Mouse (Mus musculus) cerebellum, adult 2 months (tissue): Measurements from ENCODE around the gene Mad1l1. TPM values are rescaled to one million over a fixed set of nuclear protein-coding genes. Genes with fewer than 3 reads are reported as not detected.

Experiments used
- DNase-seq, 2 experiments: peaks; one replicate each; pipeline ENCODE4 v3.0.0; 2021
- H3K27ac ChIP-seq: fragments of 200-500 bp; 2 replicates; pipeline ENCODE4 v1.5.1; 2012; ENCODE audit warnings: low read length, control low read depth, inconsistent platforms; ENCODE audit not compliant: insufficient read depth
- H3K27me3 ChIP-seq: fragments of 200-500 bp; 2 replicates; pipeline ENCODE4 v1.6.1; 2012; ENCODE audit warnings: inconsistent platforms, mild to moderate bottlenecking, low read length, moderate library complexity; ENCODE audit not compliant: control insufficient read depth, insufficient read depth
- H3K4me1 ChIP-seq: fragments of 200-500 bp; 2 replicates; pipeline ENCODE4 v1.6.1; 2011; ENCODE audit warnings: low read length; ENCODE audit not compliant: control insufficient read depth, insufficient read depth
- H3K4me3 ChIP-seq: fragments of 200-500 bp; replicated peaks from 2 replicates; pipeline ENCODE3; 2011; ENCODE audit warnings: mild to moderate bottlenecking, low read depth, low read length, control low read depth; ENCODE audit not compliant: insufficient read depth
- CTCF ChIP-seq: fragments of 200-500 bp; IDR thresholded peaks from 2 replicates; pipeline ENCODE4 v1.5.1; 2011; ENCODE audit warnings: low read depth, mild to moderate bottlenecking, control low read depth, low read length, moderate library complexity, borderline replicate concordance; ENCODE audit not compliant: insufficient read depth
- POLR2A ChIP-seq: fragments of 200-500 bp; IDR thresholded peaks from 2 replicates; pipeline ENCODE4 v1.6.1; 2011; ENCODE audit warnings: low read length, control low read depth, borderline replicate concordance; ENCODE audit not compliant: insufficient read depth
- WGBS: fragments of 180-500 bp; shearing (Covaris S2); methylation state at CpG from one replicate; pipeline ENCODE4 v1.1.7; 2018; 5-methylcytosine and 5-hydroxymethylcytosine counted together
- polyA plus RNA-seq: library from polyadenylated mRNA; depleted of rRNA; stranded (reverse); fragments of >200 nt; gene quantifications from 2 replicates; pipeline ENCODE4 v1.2.3, GENCODE M21; 2012

Gene Mad1l1
- polyA plus RNA-seq, 1 experiment = 25.3 TPM

DNA sequence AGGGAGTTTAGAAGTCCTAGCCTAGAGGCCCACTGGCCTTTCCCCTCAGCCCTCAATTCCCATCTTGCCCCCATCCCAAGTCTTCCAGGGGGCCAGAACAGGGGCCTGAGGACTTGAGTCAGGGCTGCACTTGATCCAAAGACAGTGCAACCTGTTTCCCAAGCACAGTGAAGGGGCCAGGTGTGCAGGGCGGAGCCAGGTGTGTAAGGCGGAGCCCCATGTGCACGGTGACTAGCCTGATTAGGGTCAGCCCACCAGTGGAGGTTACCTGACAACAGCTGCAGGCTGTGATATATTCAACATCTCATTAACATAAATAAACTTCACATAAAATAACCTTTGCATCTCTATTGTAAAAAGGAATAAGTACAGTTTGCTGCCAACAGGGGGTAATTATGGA lies 280.3 kb downstream of the Mad1l1 start:
- Histone ChIP-seq H3K4me3 (no peak overlapping the region), H3K27ac (no peak overlapping the region), H3K27me3 (no peaks in the 10 kb centered on the region), H3K4me1 (peaks cover 9% of the 10 kb centered on the region)
- 98% methylated on average over 3 of the region's 3 CpGs for WGBS
- TF ChIP-seq POLR2A (no peak), CTCF (no peak)
- DNase-seq = no peak

DNA sequence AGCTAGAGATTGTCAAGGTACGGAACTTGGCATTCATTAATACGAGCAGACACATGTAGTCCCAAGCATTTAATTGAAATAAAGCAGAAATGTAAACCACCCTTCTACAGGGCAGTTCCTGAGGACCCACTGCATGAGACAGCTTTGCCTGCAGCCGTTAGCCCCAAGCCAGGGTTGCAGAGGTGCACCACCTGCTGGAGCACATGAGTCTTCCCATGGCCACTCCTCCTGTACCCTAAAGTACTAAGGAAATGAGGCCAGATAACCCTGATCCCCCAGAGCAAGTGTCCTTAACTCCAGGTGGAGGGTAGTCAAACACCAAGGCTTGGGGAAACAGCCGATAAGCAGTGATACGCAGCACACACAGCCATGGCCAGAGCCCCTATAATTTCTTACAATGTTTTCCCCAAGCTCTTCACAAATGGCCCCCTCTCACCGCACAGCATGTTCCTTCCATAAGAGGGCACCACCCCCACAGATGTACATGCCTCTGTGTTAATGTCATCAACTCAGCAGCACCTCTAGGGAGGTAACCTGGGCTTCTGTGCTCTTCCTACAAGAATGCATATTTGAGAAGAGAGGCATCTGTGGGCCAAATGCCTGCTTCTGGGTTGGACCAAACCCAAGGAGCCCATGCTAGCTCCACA lies 283.6 kb downstream of the Mad1l1 start:
- WGBS = 95% methylated on average over 6 of the region's 6 CpGs
- DNase-seq = no peak
- H3K27ac ChIP-seq = no peak overlapping the region
- no peak for TF ChIP-seq POLR2A
- TF ChIP-seq CTCF = 0 out of 2 replicates have a peak, but pooled peaks have one; percentile 1
- H3K4me3 ChIP-seq = no peak overlapping the region
- peaks cover 9% of the 10 kb centered on the region for H3K4me1 ChIP-seq
- no peaks in the 10 kb centered on the region for H3K27me3 ChIP-seq

DNA sequence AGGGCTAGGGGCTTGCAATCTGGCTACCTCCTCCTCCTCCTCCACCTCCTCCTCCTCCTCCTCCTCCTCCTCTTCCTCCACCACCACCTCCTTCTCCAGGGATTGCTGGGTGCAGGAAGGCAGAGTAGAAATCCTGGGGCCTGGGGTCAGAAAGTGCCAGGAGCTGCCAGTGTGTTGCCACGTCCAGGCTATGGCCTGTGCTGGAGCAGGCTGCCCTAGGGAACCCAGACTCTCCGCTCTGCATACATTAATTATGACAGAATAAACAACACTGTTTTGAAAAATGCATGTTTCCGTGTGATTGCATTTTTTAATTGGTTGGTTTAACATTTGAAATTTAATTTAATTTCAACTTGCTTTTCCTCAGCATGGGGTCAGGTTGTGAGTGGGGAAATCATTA lies 285.7 kb downstream of the Mad1l1 start:
- DNase-seq = no peak
- TF ChIP-seq CTCF (no peak), POLR2A (no peak)
- H3K4me1 ChIP-seq = peaks cover 9% of the 10 kb centered on the region
- H3K4me3 ChIP-seq = no peak overlapping the region
- no peaks in the 10 kb centered on the region for H3K27me3 ChIP-seq
- no peak overlapping the region for H3K27ac ChIP-seq
- WGBS = 98% methylated on average over 3 of the region's 3 CpGs

DNA sequence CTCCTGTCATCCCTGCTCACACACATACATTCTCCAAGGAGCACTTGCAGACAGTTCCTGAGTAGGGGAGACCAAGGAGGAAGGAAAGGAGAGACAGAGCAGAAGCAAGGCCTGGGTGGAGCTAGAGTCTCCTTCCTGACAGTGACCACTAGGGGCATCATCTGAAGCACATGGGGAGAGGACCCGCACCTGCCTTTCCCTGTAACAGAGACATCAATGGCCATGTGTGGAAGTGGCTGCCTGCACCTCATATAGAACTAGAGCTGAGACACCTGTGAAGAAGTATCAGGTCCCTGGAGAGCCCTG lies 286.4 kb downstream of the Mad1l1 start:
- peak; percentile 52 for TF ChIP-seq CTCF
- TF ChIP-seq POLR2A = no peak
- Histone ChIP-seq H3K27me3 (no peaks in the 10 kb centered on the region), H3K4me3 (no peak overlapping the region), H3K27ac (no peak overlapping the region), H3K4me1 (peaks cover 9% of the 10 kb centered on the region)
- WGBS = 50% methylated on average over 1 of the region's 1 CpGs
- DNase-seq = no peak

DNA sequence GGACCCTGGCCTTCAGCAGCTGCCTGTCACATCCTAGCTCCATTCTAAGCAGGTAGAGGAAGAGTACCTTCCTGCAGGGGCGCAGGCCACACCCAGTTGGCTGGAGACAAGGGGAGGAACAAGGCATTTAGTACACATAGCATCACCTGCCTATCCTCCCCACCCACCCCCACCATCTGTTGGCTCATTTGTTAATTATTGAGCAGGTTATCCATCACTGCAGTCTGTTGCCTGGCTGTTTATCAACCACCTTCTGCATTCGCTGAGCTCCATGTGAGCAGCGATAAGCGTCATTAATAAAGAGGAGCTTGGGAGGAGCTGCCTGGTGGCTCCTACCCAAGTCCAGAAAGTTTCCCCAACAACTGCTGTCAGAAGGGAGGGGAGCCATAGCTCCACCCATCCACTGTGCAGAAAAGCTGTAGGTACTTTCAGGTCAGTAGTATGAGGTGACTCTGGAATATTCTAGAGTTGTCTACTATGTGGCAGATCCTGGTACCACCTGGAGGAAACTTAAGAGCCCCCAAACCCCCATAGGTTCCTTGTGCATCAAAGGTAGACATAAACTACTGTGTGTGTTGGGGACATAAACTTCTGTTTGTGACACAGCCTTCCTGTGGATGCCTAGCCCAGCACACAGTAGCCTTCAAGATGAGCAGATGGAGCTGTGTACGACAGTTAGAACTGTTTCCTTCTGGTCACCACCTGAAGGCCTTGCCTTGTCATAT lies 286.9 kb downstream of the Mad1l1 start:
- no peak overlapping the region for H3K4me3 ChIP-seq
- 86% methylated on average over 5 of the region's 5 CpGs for WGBS

DNA sequence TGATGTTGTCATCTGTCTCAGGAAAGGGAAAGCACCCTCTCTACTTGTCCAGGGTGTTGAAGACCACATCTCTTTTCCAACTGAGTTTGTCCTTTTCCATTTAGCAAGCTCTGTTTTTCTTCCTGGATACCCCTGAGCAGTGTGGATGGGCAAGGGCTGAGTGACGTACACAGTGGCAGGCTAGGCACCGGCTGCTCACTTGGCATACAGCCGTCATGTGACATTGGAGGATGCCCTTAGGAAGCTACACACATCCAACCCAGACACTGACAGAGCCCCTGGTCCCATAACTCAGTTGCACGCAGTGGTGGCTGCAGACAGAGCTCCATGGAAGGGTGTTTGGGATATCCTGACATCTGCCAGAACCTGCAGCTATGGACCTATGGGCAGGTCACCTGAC lies 295.0 kb downstream of the Mad1l1 start:
- Histone ChIP-seq H3K4me3 (no peak overlapping the region), H3K27ac (no peak overlapping the region), H3K27me3 (no peaks in the 10 kb centered on the region), H3K4me1 (peaks cover 31% of the 10 kb centered on the region)
- WGBS = 73% methylated on average over 4 of the region's 4 CpGs
- no peak for DNase-seq
- TF ChIP-seq CTCF = no peak
- TF ChIP-seq POLR2A = no peak

More for the DNA sequence above, 286.9 kb downstream of the Mad1l1 start:
- no peak overlapping the region for H3K27ac ChIP-seq
- no peak for DNase-seq
- peaks cover 9% of the 10 kb centered on the region for H3K4me1 ChIP-seq
- no peak for TF ChIP-seq POLR2A
- no peak for TF ChIP-seq CTCF
- H3K27me3 ChIP-seq = no peaks in the 10 kb centered on the region

DNA sequence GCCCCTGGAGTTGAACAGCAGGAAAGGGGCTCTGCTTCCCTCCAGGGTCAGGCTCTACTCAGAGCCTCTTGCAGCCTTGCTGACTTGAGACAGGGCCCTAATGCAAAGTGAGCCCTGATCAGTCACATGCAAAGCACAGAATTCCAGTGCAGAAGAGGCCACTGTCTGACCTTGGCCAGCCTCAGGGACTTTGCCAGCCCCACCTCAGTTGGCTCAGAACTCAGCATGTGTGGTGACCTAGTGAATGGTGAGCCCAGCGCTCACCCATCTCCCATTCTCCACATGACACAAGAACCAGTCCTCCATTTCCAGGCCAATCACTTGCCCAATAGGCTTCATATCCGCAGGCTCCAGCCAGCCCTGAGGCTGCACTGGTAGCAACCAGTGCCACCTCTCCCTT lies 296.1 kb downstream of the Mad1l1 start:
- Histone ChIP-seq H3K27me3 (no peaks in the 10 kb centered on the region), H3K27ac (no peak overlapping the region), H3K4me3 (no peak overlapping the region), H3K4me1 (peaks cover 35% of the 10 kb centered on the region)
- WGBS = 100% methylated on average over 2 of the region's 2 CpGs
- no peak for DNase-seq
- TF ChIP-seq CTCF = no peak
- no peak for TF ChIP-seq POLR2A

DNA sequence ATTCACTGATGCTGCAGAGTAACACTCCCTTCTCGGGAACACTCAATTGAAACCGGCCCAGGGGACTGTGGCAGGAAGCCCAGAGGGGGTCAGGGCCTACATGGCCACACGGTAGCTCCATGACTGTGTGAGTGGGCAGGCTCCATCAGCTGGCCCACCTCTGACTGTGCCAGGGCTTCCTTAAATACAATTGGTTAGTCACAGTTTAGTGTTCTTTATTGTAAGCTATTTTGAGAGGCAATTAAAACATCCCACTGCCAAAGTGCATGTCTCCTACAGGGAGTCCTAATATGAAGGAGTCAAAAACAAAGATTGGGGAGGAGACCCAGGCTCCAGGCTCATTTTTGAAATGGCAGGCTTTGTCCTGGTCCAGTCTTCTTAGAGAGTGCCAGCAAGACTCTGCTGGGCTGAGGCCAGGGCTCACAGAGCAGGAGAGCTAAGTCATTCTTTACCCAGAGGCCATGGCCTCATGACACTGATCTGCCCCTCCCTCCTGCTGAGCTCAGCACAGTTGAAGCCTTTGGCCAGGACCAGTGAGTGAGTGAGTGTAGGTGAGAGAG lies 297.3 kb downstream of the Mad1l1 start:
- H3K27me3 ChIP-seq = no peaks in the 10 kb centered on the region
- peak; percentile 20 to 27 for DNase-seq
- H3K27ac ChIP-seq = no peak overlapping the region
- 51% methylated on average over 3 of the region's 3 CpGs for WGBS
- TF ChIP-seq POLR2A (no peak), CTCF (no peak)
- H3K4me3 ChIP-seq = no peak overlapping the region
- H3K4me1 ChIP-seq = peaks cover 35% of the 10 kb centered on the region
